Mouse (Mus musculus) retina, embryonic 14.5 days (tissue): ENCODE data around the gene Trmt5.

Experiments used
- DNase-seq: peaks from one replicate; pipeline ENCODE4 v3.0.0-alpha.2; 2015; ENCODE audit warnings: low spot score

Trmt5 gene

DNA sequence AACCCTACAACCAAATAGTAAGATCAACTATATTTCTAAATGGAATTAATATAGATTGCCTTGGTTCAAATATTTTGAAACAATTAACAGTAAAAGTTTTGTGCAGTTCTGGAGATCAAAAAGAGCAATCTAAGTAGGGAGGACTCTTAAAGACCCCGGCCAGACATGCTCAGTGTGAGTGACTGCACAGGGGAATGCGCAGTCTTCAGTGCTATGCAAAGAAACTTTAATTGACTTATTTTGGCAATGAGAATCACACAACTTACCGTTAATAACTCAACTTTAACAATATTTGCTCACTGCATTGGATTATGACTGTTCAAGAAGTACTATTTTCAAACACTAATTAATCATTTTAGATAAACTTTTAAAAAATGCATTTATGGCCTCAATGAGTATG is 17.0 kb downstream of the Trmt5 start:
- no peak for DNase-seq

DNA sequence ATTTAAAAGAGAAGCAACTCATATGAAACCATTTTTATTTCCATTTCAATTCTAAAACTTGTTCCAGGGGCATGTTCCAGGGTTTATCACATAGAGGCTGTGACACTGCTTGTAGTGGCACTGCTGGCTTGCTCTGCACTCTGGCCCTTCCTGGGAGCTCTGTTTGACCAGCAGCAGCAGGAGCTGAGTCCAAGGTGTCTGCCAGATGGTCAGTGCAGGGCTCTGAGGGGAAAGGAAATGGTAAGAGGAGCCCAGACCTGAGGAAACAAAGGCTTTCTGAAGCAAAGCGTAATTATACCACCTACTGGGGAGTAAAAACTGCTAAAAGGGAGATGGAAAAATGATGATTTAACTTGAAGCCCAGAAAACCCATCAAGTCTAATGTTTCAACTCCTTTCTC is 18.0 kb downstream of the Trmt5 start:
- peak; percentile 20 for DNase-seq

- DNase-seq = no peak
Observed at GRCm38 (mm10) chr12:73266597-73266996, 19.9 kb downstream of the Trmt5 start.

DNA sequence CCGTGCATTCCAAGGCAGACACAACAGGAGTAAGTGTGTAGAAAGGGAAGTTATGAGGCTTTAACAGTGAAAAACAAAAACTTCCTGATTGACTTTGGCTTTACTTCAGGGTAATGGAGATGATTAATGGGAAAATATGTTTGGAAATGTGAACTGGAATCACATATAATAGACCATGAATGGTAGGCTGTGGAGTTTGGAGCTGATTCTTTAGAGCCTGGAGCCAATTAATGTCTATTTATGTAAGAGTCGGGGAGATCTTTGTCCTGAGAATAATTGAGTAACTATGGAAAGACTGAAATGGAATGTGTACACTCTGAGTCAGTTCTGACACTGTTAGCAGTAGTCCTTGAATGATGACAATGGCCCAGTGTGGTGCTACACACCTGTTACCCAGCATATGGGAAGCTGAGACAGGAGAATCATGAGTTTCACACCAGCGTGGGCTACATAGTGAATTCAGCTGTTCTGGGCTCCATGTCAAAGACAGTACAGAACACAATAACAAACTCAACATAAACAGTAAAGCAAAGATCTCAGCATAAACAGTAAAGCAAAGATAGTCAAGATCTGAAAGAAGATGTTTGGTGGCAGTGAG is 21.0 kb downstream of the Trmt5 start:
- DNase-seq = no peak

DNA sequence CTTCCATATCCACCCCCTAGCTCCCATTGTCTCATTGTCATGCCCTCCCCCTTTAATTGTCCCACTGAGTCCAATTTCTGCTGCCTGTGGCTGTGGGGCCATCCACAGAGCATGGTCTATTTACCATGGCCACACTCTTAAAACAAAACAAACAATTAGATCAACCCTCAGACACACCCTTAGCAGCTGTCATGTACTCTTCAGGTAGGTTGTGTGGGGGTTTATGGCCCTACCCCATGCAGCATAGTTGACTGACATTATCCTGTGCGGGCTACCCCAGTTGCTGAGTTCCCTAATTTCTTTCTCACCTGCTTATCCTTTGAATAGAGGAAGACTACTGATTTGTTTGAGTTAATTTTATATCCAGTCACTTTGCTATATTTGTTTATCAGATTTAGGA is 26.2 kb downstream of the Trmt5 start:
- DNase-seq = no peak

- DNase-seq = no peak
Observed at GRCm38 (mm10) chr12:73259269-73259668, 27.2 kb downstream of the Trmt5 start.

- DNase-seq = no peak
Observed at GRCm38 (mm10) chr12:73255006-73255405, 31.5 kb downstream of the Trmt5 start.

DNA sequence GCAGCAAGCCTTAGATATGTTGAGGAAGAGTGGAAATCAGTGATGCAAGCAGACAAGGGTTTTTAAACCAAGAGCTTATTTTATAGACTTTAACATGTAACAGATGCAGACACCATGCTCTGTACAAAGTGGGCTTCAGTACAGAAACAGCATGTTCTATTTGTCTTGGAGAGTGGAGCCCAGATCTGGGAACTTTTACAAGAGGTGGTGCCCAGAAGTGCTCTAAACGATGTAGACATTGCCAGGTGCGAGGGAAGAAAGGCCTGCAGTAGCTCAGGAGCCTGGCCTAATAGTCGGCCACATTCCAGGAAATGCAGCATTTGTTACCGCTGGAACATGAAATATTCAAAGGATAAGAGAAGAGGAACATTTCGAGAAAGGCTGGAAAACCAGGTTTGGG is 40.8 kb downstream of the Trmt5 start:
- no peak for DNase-seq

GRCm38 (mm10) chr12:73241960-73242359 is 44.5 kb downstream of the Trmt5 start:
- DNase-seq = no peak

- DNase-seq = no peak
Observed at GRCm38 (mm10) chr12:73232586-73232985, 53.9 kb downstream of the Trmt5 start.

DNA sequence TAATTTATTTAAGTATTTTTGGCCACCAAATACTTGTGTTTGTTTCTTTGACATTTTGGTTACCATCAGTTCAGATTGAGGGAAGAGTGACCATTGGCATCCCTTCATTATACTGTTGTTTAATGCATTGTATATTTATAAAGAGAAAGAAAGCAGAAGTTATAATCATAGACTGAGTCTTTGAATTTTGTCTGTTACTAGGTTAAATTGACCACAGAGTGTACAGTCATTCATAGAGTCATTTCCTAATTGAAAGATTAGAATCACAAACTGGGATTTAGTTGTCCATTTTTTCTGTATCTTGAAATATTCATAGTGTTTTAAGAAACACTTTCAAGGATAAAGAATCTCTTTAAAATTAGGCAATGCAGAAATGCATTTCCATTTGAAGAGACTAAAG is 55.0 kb downstream of the Trmt5 start:
- no peak for DNase-seq

DNA sequence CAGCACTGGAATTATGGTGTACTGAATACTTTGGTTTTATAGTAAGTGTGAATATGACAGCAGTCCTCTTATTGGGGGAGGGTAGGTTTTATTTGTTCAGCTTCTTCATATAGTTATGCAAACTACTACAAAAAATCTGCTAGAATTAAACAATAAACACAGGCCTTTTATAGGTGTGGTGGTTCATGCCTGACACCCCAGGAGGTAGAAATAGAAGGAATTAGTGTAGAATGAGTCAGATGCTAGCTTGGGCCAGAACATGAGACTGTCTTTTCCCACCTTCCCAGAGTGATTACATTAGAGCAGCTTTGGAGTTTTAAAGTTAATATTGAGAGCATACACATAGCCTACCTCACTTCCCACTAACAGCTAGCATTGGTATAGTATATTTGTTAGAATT is 56.3 kb downstream of the Trmt5 start:
- DNase-seq = no peak
